Mouse (Mus musculus) MEL (cell line): ENCODE data around the gene Gm28374. TPM values are rescaled to one million over a fixed set of nuclear protein-coding genes. Genes with fewer than 3 reads are reported as not detected.
A peak's percentile ranks its signal among the peaks of the same experiment; 100 is the strongest.

ENCODE experiments used
- DNase-seq: peaks from one replicate; pipeline ENCODE4 v3.0.0; 2011; ENCODE audit warnings: low read depth, low spot score
- H3K27ac ChIP-seq: 2 replicates; pipeline ENCODE4 v1.5.1; 2012; ENCODE audit warnings: low read depth, mild to moderate bottlenecking, control low read depth, low read length, moderate library complexity; ENCODE audit not compliant: control insufficient read depth
- H3K27me3 ChIP-seq, 2 experiments: fragments of 150-350 bp in 1 of 2; sonication (generic) in 1 of 2; 2 replicates each; pipeline ENCODE4 v1.6.1; 2012; ENCODE audit warnings: low read length in 2 of 2, mild to moderate bottlenecking in 2 of 2, improper control_type of control experiment in 1 of 2, moderate library complexity in 1 of 2; ENCODE audit not compliant: insufficient read depth in 2 of 2, control insufficient read depth in 1 of 2
- H3K36me3 ChIP-seq, 2 experiments: 2 replicates each; pipeline ENCODE4 v1.6.1; 2012 to 2014; ENCODE audit warnings: low read length in 2 of 2, improper control_type of control experiment in 1 of 2, inconsistent platforms in 1 of 2, mild to moderate bottlenecking in 1 of 2; ENCODE audit not compliant: insufficient read depth in 2 of 2, control insufficient read depth in 1 of 2
- H3K4me1 ChIP-seq, 2 experiments: fragments of 150-350 bp in 1 of 2; sonication (generic) in 1 of 2; 2 replicates each; pipeline ENCODE4 v1.6.1; 2012; ENCODE audit warnings: low read length in 2 of 2, improper control_type of control experiment in 1 of 2, mild to moderate bottlenecking in 1 of 2; ENCODE audit not compliant: insufficient read depth in 2 of 2, control insufficient read depth in 1 of 2
- H3K4me3 ChIP-seq, 2 experiments: fragments of 150-350 bp in 1 of 2; sonication (generic) in 1 of 2; 2 replicates each; pipeline ENCODE4 v1.5.1; 2012; ENCODE audit warnings: low read depth in 2 of 2, low read length in 2 of 2, mild to moderate bottlenecking in 2 of 2, moderate library complexity in 2 of 2, control low read depth in 1 of 2, improper control_type of control experiment in 1 of 2; ENCODE audit not compliant: control insufficient read depth in 1 of 2, insufficient read depth in 1 of 2
- H3K79me2 ChIP-seq: 2 replicates; pipeline ENCODE4 v1.6.1; 2012; ENCODE audit warnings: mild to moderate bottlenecking, low read length, moderate library complexity; ENCODE audit not compliant: control insufficient read depth, poor library complexity, insufficient read depth
- H3K9ac ChIP-seq: 2 replicates; pipeline ENCODE4 v1.6.1; 2012; ENCODE audit warnings: low read depth, mild to moderate bottlenecking, control low read depth, low read length, moderate library complexity; ENCODE audit not compliant: control insufficient read depth, poor library complexity, severe bottlenecking
- H3K9me3 ChIP-seq: fragments of 150-350 bp; sonication (generic); replicated peaks from 2 replicates; pipeline ENCODE4 v1.6.1; 2012; ENCODE audit warnings: mild to moderate bottlenecking, low read length, improper control_type of control experiment, moderate library complexity; ENCODE audit not compliant: insufficient read depth
- BHLHE40 ChIP-seq: IDR thresholded peaks from 2 replicates; pipeline ENCODE4 v1.6.1; 2012; ENCODE audit warnings: low read depth, mild to moderate bottlenecking, inconsistent platforms, low read length, improper control_type of control experiment, borderline replicate concordance
- CHD1 ChIP-seq: IDR thresholded peaks from 2 replicates; pipeline ENCODE4 v1.6.1; 2012; ENCODE audit warnings: low read depth, mild to moderate bottlenecking, inconsistent platforms, low read length, improper control_type of control experiment
- E2F4 ChIP-seq: IDR thresholded peaks from 2 replicates; pipeline ENCODE4 v1.6.1; 2011; ENCODE audit warnings: low read depth, low read length, improper control_type of control experiment, borderline replicate concordance
- EP300 ChIP-seq, 2 experiments: IDR thresholded peaks; 2 replicates each; pipeline ENCODE4 v1.6.1; 2011; ENCODE audit warnings: improper control_type of control experiment in 2 of 2, low read length in 2 of 2, low read depth in 1 of 2, mild to moderate bottlenecking in 1 of 2
- GABPA ChIP-seq: IDR thresholded peaks from 2 replicates; pipeline ENCODE4 v1.6.1; 2012; ENCODE audit warnings: low read depth, mild to moderate bottlenecking, inconsistent platforms, low read length, improper control_type of control experiment, moderate library complexity
- KAT2A ChIP-seq: conservative IDR thresholded peaks from 2 replicates; pipeline ENCODE4 v1.6.1; 2012; ENCODE audit warnings: low read depth, low read length, improper control_type of control experiment, inconsistent platforms
- MAFK ChIP-seq: IDR thresholded peaks from 2 replicates; pipeline ENCODE4 v1.6.1; 2011; ENCODE audit warnings: low read depth, mild to moderate bottlenecking, low read length, improper control_type of control experiment, borderline replicate concordance
- MAX ChIP-seq: IDR thresholded peaks from 2 replicates; pipeline ENCODE4 v1.6.1; 2011; ENCODE audit warnings: low read length, improper control_type of control experiment
- MAZ ChIP-seq: IDR thresholded peaks from 2 replicates; pipeline ENCODE4 v1.6.1; 2012; ENCODE audit warnings: low read depth, mild to moderate bottlenecking, inconsistent platforms, low read length, improper control_type of control experiment
- MYB ChIP-seq: IDR thresholded peaks from 2 replicates; pipeline ENCODE4 v1.6.1; 2011; ENCODE audit warnings: mild to moderate bottlenecking, low read depth, low read length, improper control_type of control experiment
- NELFE ChIP-seq: IDR thresholded peaks from 2 replicates; pipeline ENCODE4 v1.6.1; 2011; ENCODE audit warnings: low read depth, low read length, improper control_type of control experiment
- RAD21 ChIP-seq: IDR thresholded peaks from 2 replicates; pipeline ENCODE4 v1.6.1; 2011; ENCODE audit warnings: mild to moderate bottlenecking, low read depth, low read length, improper control_type of control experiment
- TAL1 ChIP-seq: IDR thresholded peaks from 2 replicates; pipeline ENCODE4 v1.6.1; 2012; ENCODE audit warnings: mild to moderate bottlenecking, inconsistent platforms, low read length, moderate library complexity, mixed read lengths
- TBP ChIP-seq: IDR thresholded peaks from 2 replicates; pipeline ENCODE4 v1.8.0; 2011; ENCODE audit warnings: low read depth, low read length, improper control_type of control experiment
- TCF12 ChIP-seq: IDR thresholded peaks from 2 replicates; pipeline ENCODE4 v1.6.1; 2014; ENCODE audit warnings: low read depth, mild to moderate bottlenecking, inconsistent platforms, low read length, improper control_type of control experiment, moderate library complexity
- USF1 ChIP-seq: IDR thresholded peaks from 2 replicates; pipeline ENCODE4 v1.6.1; 2014; ENCODE audit warnings: low read depth, mild to moderate bottlenecking, inconsistent platforms, low read length, improper control_type of control experiment, moderate library complexity
- USF2 ChIP-seq, 2 experiments: IDR thresholded peaks; 2 replicates each; pipeline ENCODE4 v1.6.1; 2011 to 2012; ENCODE audit warnings: improper control_type of control experiment in 2 of 2, low read length in 2 of 2, borderline replicate concordance in 1 of 2, inconsistent platforms in 1 of 2, low read depth in 1 of 2, mild to moderate bottlenecking in 1 of 2; ENCODE audit not compliant: insufficient read depth in 1 of 2
- ZKSCAN1 ChIP-seq: IDR thresholded peaks from 2 replicates; pipeline ENCODE4 v1.6.1; 2012; ENCODE audit warnings: low read depth, mild to moderate bottlenecking, inconsistent platforms, low read length, improper control_type of control experiment, moderate library complexity
- ZNF384 ChIP-seq: IDR thresholded peaks from 2 replicates; pipeline ENCODE4 v1.6.1; 2012; ENCODE audit warnings: low read depth, mild to moderate bottlenecking, inconsistent platforms, low read length, improper control_type of control experiment
- polyA plus RNA-seq, 2 experiments: library from polyadenylated mRNA; stranded (reverse) in 1 of 2; unstranded in 1 of 2; fragments of >175 nt in 1 of 2; fragments of >200 nt in 1 of 2; gene quantifications; 2 replicates each; pipeline versions ENCODE4 v1.2.1 to v1.2.4; 2012; ENCODE audit warnings: low replicate concordance in 2 of 2, low read depth in 1 of 2; ENCODE audit not compliant: insufficient read length in 2 of 2, insufficient read depth in 1 of 2, missing spikeins in 1 of 2
- total RNA-seq: library from RNA; depleted of rRNA; stranded (reverse); fragments of 300-350 nt; gene quantifications from 2 replicates; pipeline ENCODE4 v1.2.3, GENCODE M21; 2012

Gene Gm28374
- total and polyA plus RNA-seq, 3 experiments = 0.42 to 0.46 TPM; not detected in 1

DNA sequence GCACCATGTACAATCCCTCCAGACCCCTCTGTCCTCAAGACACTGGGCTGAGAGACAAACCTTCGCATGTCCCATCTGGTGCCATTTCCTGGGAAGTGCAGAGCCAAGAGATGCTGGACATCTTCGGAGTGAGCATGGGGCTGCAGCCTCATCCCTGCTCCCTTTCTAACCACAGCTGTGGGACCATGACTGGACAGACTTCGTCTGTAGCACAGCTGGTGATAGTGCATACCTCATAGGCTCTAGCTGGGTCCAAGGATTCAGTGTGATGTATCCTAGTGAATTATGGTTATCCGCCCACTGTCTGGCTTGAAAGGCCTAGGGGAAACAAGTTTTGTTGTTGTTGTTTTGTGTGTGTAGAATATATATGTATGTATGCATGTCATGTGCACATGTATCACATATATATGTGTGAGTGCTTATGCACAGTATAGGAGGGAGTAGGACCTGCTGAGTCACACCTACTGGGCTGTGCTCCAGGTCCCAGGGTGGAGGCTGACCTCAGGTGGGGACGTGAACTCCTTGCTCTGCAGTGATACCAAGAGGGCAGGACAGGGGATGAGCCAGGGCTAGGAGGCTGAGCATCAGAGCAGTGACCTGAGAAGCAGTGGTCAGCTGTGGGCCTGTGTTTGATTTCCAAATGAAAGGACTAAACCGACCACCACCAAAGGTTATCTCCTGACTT lies 20.3 kb upstream of the Gm28374 start:
- no peak overlapping the region for H3K9ac ChIP-seq
- H3K79me2 ChIP-seq = no peaks in the 10 kb centered on the region
- no peaks in the 10 kb centered on the region for H3K27me3 ChIP-seq
- H3K9me3 ChIP-seq = no peaks in the 10 kb centered on the region
- no peak overlapping the region for H3K4me3 ChIP-seq
- peaks cover 28 to 43% of the 10 kb centered on the region in 2 experiments for H3K4me1 ChIP-seq
- peak; percentile 69 for DNase-seq
- peak; percentile 36 for TF ChIP-seq TAL1
- 0 out of 2 replicates have a peak, but pooled peaks have one; percentile 22 for TF ChIP-seq TCF12
- no peak for TF ChIP-seq MAFK
- TF ChIP-seq EP300 (IDR thresholded peaks at IDR 0.05; ENCODE audit: low read depth in 1 of 2, low read length in 2 of 2) = peak; percentile 43 to 49; a peak in 3 of 4 replicates
- 0 out of 2 replicates have a peak, but pooled peaks have one; percentile 33 for TF ChIP-seq GABPA
- no peak for TF ChIP-seq USF2 (IDR thresholded peaks at IDR 0.05; ENCODE audit: borderline replicate concordance in 1 of 2, insufficient read depth in 1 of 2, low read depth in 1 of 2, low read length in 2 of 2)
- H3K27ac ChIP-seq = no peak overlapping the region
- peaks cover 0 to 39% of the 10 kb centered on the region in 2 experiments; a peak in 2 of 4 replicates for H3K36me3 ChIP-seq

DNA sequence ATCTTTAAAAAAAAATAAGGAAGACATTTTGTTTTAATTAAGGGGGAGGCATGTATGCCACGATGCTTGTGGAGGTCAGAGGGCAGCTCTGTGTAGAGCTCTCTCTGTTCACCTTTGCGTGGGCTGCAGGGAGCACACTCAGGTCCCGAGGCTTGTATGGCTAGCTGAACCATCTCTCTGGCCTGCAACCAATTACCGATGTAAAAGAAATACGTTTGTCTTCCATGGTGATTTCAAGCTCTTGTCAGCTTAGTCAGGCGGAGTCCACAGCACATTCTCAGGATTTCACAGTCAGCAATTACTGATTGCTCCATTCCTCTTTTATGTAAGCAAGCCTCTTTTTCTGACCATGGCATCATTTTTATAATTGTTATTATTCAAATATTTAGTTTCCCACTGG lies 19.1 kb upstream of the Gm28374 start:
- Histone ChIP-seq H3K9ac (no peak overlapping the region), H3K4me3 (no peak overlapping the region), H3K27me3 (no peaks in the 10 kb centered on the region), H3K79me2 (no peaks in the 10 kb centered on the region), H3K27ac (no peak overlapping the region), H3K9me3 (no peaks in the 10 kb centered on the region), H3K36me3 (peaks cover 0 to 39% of the 10 kb centered on the region in 2 experiments; a peak in 2 of 4 replicates), H3K4me1 (peaks cover 28 to 43% of the 10 kb centered on the region in 2 experiments)
- DNase-seq = no peak
- TF ChIP-seq KAT2A = no peak
- no peak for TF ChIP-seq TBP
- no peak for TF ChIP-seq GABPA
- no peak for TF ChIP-seq MAZ
- no peak for TF ChIP-seq NELFE
- no peak for TF ChIP-seq USF2 (IDR thresholded peaks at IDR 0.05; ENCODE audit: borderline replicate concordance in 1 of 2, insufficient read depth in 1 of 2, low read depth in 1 of 2, low read length in 2 of 2)
- no peak for TF ChIP-seq BHLHE40
- TF ChIP-seq RAD21 = no peak
- no peak for TF ChIP-seq USF1
- no peak for TF ChIP-seq E2F4
- TF ChIP-seq CHD1 = no peak
- no peak for TF ChIP-seq MAFK
- TF ChIP-seq MAX = no peak
- TF ChIP-seq ZKSCAN1 = no peak
- TF ChIP-seq ZNF384 = no peak
- no peak for TF ChIP-seq MYB
